Mouse (Mus musculus) adipocyte (in vitro differentiated cells): ENCODE data around the gene Eif3b.

Experiments
- DNase-seq: peaks from one replicate; pipeline ENCODE4 v3.0.0-alpha.2; 2016; ENCODE audit warnings: low spot score

Eif3b gene

GRCm38 (mm10) chr5:140418489-140419441 lies at the start of gene Eif3b:
TSS of gene Eif3b (plus strand) at chr5:140419328.
- DNase-seq, result peak; percentile 99

GRCm38 (mm10) chr5:140369466-140369865 lies 49.7 kb upstream of the Eif3b start:
- no peak for DNase-seq

GRCm38 (mm10) chr5:140370446-140371254 lies 48.5 kb upstream of the Eif3b start:
- peak; percentile 61 for DNase-seq

- no peak for DNase-seq
Measured at GRCm38 (mm10) chr5:140371671-140372070, 47.5 kb upstream of the Eif3b start.

- DNase-seq, result no peak
Measured at GRCm38 (mm10) chr5:140373711-140374110, 45.4 kb upstream of the Eif3b start.

- DNase-seq, result no peak
Measured at GRCm38 (mm10) chr5:140374226-140374625, 44.9 kb upstream of the Eif3b start.

- DNase-seq, result no peak
Measured at GRCm38 (mm10) chr5:140375249-140375829, 43.8 kb upstream of the Eif3b start.

GRCm38 (mm10) chr5:140378121-140378853 lies 40.8 kb upstream of the Eif3b start:
- peak; percentile 58 for DNase-seq

GRCm38 (mm10) chr5:140379299-140379698 lies 39.8 kb upstream of the Eif3b start:
- no peak for DNase-seq

GRCm38 (mm10) chr5:140381156-140381555 lies 38.0 kb upstream of the Eif3b start:
- DNase-seq, result no peak

- no peak for DNase-seq
Measured at GRCm38 (mm10) chr5:140382688-140383087, 36.4 kb upstream of the Eif3b start.

- peak; percentile 41 for DNase-seq
Measured at GRCm38 (mm10) chr5:140383559-140383958, 35.6 kb upstream of the Eif3b start.

GRCm38 (mm10) chr5:140384462-140384861 lies 34.7 kb upstream of the Eif3b start:
- no peak for DNase-seq

GRCm38 (mm10) chr5:140387236-140387635 lies 31.9 kb upstream of the Eif3b start:
- DNase-seq, result no peak

GRCm38 (mm10) chr5:140387816-140388510 lies 31.2 kb upstream of the Eif3b start:
- DNase-seq, result no peak

GRCm38 (mm10) chr5:140388588-140389576 lies 30.2 kb upstream of the Eif3b start, which contains the start of gene Snx8:
TSS of gene Snx8 (minus strand) at chr5:140389262.
- peak; percentile 99 for DNase-seq

GRCm38 (mm10) chr5:140389647-140390046 lies 29.5 kb upstream of the Eif3b start:
- no peak for DNase-seq

GRCm38 (mm10) chr5:140391435-140391834 lies 27.7 kb upstream of the Eif3b start:
- no peak for DNase-seq

- no peak for DNase-seq
Measured at GRCm38 (mm10) chr5:140391981-140392380, 27.1 kb upstream of the Eif3b start.

GRCm38 (mm10) chr5:140392701-140393100 lies 26.4 kb upstream of the Eif3b start:
- DNase-seq, result no peak
